Mouse (Mus musculus) G1E (cell line): ENCODE results near the gene Gba. TPM values are rescaled to one million over a fixed set of nuclear protein-coding genes. Genes with fewer than 3 reads are reported as not detected.
"Not testable (repeated sequence)": the region's sequence is repeated elsewhere in the genome, so short reads cannot be mapped to it uniquely, and the experiment has no call there.

Experiments used
- ATAC-seq: 2 replicates; pipeline ENCODE4 v1.8.0; 2016; ENCODE audit warnings: mild to moderate bottlenecking; ENCODE audit not compliant: insufficient number of reproducible peaks, poor library complexity, low FRiP score, severe bottlenecking; ENCODE audit errors: extremely low read depth
- DNase-seq: peaks from one replicate; pipeline ENCODE4 v3.0.0; 2012; ENCODE audit warnings: low spot score
- H3K27me3 ChIP-seq: 2 replicates; pipeline ENCODE4 v1.6.1; 2012; ENCODE audit warnings: mild to moderate bottlenecking, low read length, inconsistent platforms; ENCODE audit not compliant: insufficient read depth
- H3K36me3 ChIP-seq: replicated peaks from 2 replicates; pipeline ENCODE3; 2012; ENCODE audit warnings: mild to moderate bottlenecking, inconsistent platforms
- H3K4me1 ChIP-seq: 2 replicates; pipeline ENCODE4 v1.6.1; 2012; ENCODE audit warnings: low read depth, low read length, inconsistent platforms, mixed read lengths; ENCODE audit not compliant: insufficient read depth
- H3K4me3 ChIP-seq: 2 replicates; pipeline ENCODE4 v1.5.1; 2012; ENCODE audit warnings: low read depth, mild to moderate bottlenecking, inconsistent platforms, low read length, moderate library complexity, mixed read lengths
- H3K9me3 ChIP-seq: replicated peaks from 2 replicates; pipeline ENCODE4 v1.6.1; 2012; ENCODE audit warnings: inconsistent platforms
- CTCF ChIP-seq: IDR thresholded peaks from 2 replicates; pipeline ENCODE4 v1.5.1; 2012; ENCODE audit warnings: low read depth, low read length, inconsistent platforms, mixed read lengths
- GATA1 ChIP-seq: IDR thresholded peaks from 2 replicates; pipeline ENCODE4 v1.6.1; 2012; ENCODE audit warnings: borderline replicate concordance, low read length, inconsistent platforms, mixed read lengths
- GATA2 ChIP-seq: IDR thresholded peaks from 2 replicates; pipeline ENCODE4 v1.6.1; 2012; ENCODE audit warnings: low read depth, low read length, inconsistent platforms, borderline replicate concordance
- POLR2AphosphoS5 ChIP-seq: IDR thresholded peaks from 2 replicates; pipeline ENCODE4 v1.6.1; 2012; ENCODE audit warnings: low read depth, low read length, inconsistent platforms; ENCODE audit not compliant: insufficient replicate concordance
- TAL1 ChIP-seq: conservative IDR thresholded peaks from 2 replicates; pipeline ENCODE4 v1.6.1; 2012; ENCODE audit warnings: low read depth, low read length, inconsistent platforms, mixed read lengths
- polyA plus RNA-seq: library from polyadenylated mRNA; stranded (reverse); fragments of >175 nt; gene quantifications from 2 replicates; pipeline ENCODE4 v1.2.3, GENCODE M21; 2012
- total RNA-seq, 2 experiments: library from RNA; stranded (forward) in 1 of 2; stranded (reverse) in 1 of 2; fragments of 200-1000 nt in 1 of 2; fragments of >200 nt in 1 of 2; fragmentation: Nextera tagmentation in 1 of 2; gene quantifications; 2 replicates each; pipeline ENCODE4 v1.2.3; 2014 to 2017

The Gba gene
- total and polyA plus RNA-seq, 3 experiments, result 6.0 to 72.4 (median 36.1) TPM

DNA sequence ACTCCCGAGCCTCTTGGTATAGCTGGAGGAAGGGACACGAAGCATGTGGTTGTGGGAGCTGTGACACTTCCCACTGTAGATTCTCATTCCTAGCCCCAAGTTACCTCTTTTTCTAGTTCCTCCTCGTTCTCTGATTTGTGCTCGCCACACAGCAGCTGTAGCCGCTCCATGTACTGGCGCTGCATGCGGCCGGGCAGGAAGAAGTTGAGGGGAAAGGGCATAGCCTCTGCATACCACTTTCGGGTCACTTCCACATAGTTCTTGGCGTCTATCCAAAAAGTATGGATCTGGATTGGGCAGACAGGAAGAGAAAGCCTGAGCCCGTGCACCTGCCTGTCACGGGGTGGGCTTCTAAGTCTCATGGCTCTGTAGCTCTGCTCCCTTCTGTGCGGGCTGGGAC, 7.4 kb downstream of the Gba start:
- H3K4me3 ChIP-seq, result no peak overlapping the region
- TF ChIP-seq TAL1 (no peak), GATA1 (no peak), CTCF (no peak), POLR2AphosphoS5 (no peak), GATA2 (no peak)
- DNase-seq (no peak), ATAC-seq (no peak)
- peaks cover 76% of the 10 kb centered on the region for H3K36me3 ChIP-seq
- H3K9me3 ChIP-seq, result no peaks in the 10 kb centered on the region
- peaks cover 59% of the 10 kb centered on the region for H3K4me1 ChIP-seq
- H3K27me3 ChIP-seq, result no peaks in the 10 kb centered on the region

DNA sequence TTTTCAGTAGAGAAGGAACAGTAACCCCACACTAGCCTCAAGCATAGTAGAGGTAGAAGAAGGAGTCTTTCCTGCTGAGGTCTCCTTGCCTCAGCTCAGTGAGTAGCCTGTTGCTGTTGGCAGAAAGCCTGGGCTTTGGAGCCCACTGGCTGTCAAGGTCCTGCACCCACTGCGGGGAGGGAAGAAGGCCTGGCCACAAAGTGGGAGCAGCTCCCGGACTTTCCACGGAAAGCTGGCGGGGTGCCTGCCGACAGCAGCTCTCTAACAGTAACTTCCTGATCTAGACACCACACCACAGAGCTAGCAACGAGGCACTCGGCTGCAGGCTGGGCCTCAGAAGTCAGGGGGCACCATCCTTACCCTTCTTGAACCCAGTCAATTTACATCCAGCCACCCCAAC, 8.0 kb downstream of the Gba start:
- H3K9me3 ChIP-seq, result no peaks in the 10 kb centered on the region
- TF ChIP-seq GATA1 (no peak), CTCF (no peak), GATA2 (no peak), POLR2AphosphoS5 (no peak), TAL1 (no peak)
- no peak overlapping the region for H3K4me3 ChIP-seq
- ATAC-seq, result no peak
- no peaks in the 10 kb centered on the region for H3K27me3 ChIP-seq
- H3K36me3 ChIP-seq, result peaks cover 70% of the 10 kb centered on the region
- peaks cover 61% of the 10 kb centered on the region for H3K4me1 ChIP-seq
- DNase-seq, result no peak

DNA sequence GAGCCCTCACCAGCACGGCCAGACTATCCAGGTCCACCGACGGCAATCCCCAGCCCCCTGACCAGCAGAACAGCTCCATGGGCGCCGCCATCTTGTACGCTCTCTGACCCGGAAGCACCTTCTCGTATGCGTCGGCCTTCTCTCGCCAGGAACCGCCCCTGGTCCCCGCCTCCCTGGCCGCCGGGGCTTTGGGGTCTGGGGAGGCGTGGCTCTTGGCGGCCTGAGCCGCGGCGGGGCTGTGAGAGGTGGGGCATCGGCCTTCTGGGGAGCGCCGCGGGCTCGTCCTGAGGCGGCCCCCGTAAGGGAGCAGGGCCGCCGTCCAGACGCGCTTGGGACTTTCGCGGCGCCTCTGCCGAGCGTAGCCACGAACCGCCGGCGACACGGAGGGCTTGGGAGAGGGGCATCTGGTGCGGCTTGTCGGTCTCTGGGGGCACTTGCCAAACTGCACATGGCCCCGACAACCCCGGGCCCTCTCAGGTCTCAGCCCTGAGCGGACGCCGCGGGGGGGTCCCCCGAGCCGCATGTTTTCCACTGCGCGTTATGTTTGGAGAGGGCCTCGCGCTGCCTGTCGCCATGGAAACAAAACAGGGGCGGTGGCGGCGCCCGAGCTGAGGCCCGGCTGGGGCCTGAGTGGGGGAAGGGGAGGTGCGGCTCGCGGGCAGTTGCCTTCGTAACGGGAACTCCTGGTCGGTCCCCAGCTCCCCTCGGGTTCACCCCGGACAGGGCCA, 11.2 kb downstream of the Gba start:
- peak overlapping the region; percentile 86 for H3K4me3 ChIP-seq
- H3K27me3 ChIP-seq, result peaks cover 13% of the 10 kb centered on the region
- peak; percentile 69 for ATAC-seq
- TF ChIP-seq TAL1 (no peak), CTCF (no peak), GATA1 (no peak), POLR2AphosphoS5 (no peak)
- peak; percentile 96 for DNase-seq
- H3K4me1 ChIP-seq, result peaks cover 56% of the 10 kb centered on the region
- H3K36me3 ChIP-seq, result peaks cover 38% of the 10 kb centered on the region
- H3K9me3 ChIP-seq, result no peaks in the 10 kb centered on the region

DNA sequence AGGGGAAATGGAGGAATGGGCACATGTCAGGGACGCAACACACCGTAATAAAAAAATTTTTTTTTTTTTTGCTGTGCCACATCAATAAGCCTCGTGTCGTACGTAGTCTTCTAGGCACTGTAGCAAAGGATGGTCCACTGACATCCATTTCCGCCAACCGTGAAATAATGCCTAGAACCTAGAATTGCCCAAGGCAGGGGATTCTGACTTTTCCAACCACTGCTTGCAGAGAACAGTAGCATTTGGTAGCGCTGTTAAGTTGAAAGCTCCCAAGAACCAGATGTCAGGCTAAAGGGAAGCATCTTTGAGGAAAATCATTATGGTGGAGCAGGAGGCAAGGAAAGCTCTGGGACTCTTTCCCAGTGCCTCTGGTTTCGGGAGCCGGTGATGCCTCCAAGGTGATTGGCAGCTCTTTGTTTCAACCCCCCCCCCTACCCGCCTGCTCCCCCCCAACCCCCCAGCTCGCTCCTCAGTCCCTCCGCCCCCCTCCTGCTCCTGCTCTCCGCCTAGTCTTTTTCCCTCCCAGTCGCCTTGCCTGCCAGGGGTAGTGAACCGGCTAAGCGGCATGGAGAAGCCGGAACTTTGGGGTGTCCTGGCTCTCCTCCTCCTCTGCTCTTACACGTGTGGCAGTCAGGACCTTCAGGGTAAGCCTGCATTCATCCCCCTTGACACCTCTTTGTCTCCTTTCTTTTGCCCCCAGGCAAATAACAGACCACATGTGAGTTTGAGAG, 12.1 kb downstream of the Gba start, which contains the start of gene Thbs3:
Gene Thbs3 (plus strand): TSS at position 500 of the 731 bp plus-strand sequence.
- ATAC-seq (no peak), DNase-seq (no peak)
- Histone ChIP-seq H3K36me3 (peaks cover 29% of the 10 kb centered on the region), H3K4me3 (peak within 1 kb of the TSS; percentile 86), H3K9me3 (no peaks in the 10 kb centered on the region), H3K27me3 (peaks cover 21% of the 10 kb centered on the region), H3K4me1 (peaks cover 56% of the 10 kb centered on the region)
- TF ChIP-seq CTCF (no peak), POLR2AphosphoS5 (no peak), TAL1 (no peak), GATA1 (no peak), GATA2 (no peak)

DNA sequence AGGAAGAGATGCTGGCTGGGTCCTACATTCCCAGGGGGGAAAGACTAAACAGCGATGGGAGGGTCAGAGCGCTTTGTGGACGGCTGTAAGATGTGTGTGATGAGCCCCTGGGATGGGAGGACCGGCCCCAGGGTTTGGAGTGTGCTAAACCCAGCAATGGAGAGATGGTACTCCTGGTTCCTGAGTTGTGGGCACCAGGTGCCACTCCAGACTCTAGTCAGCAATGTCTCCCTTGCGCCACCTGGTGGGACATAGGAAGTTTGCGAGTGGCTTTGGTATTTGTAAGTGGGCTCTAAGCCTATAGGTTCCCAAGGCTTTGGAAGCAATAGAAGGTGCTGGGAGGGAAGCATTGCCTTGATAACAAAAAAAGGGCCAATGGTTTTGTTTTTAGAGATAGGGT, 13.1 kb downstream of the Gba start:
- peak; percentile 80 for DNase-seq

DNA sequence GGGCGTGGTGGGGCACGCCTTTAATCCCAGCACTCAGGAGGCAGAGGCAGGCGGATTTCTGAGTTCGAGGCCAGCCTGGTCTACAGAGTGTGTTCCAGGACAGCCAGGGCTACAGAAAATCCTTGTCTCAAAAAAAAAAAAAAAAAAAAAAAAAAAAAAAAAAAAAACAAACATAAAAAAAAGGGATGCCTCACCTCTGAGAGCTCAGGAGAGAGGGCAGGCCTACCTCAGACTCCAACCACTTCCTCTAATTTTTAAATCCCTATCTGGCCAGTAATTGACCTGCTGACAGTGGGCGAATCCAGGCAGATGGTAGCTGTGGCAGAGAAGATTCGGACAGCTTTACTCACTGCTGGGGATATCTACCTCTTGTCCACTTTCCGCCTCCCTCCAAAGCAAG, 13.7 kb downstream of the Gba start:
- Histone ChIP-seq H3K36me3 (peaks cover 13% of the 10 kb centered on the region), H3K27me3 (peaks cover 24% of the 10 kb centered on the region), H3K4me1 (peaks cover 44% of the 10 kb centered on the region)
- ATAC-seq, H3K9me3 ChIP-seq, DNase-seq, H3K4me3 ChIP-seq: not testable (repeated sequence)

More for the DNA sequence above, 13.1 kb downstream of the Gba start:
- ATAC-seq, result no peak
- Histone ChIP-seq H3K36me3 (peaks cover 19% of the 10 kb centered on the region), H3K27me3 (peaks cover 21% of the 10 kb centered on the region), H3K9me3 (no peaks in the 10 kb centered on the region), H3K4me1 (peaks cover 49% of the 10 kb centered on the region), H3K4me3 (peak overlapping the region; percentile 86; the same call in 1 of the 2 replicates)
- TF ChIP-seq CTCF (peak; percentile 89), POLR2AphosphoS5 (no peak)
